Mouse (Mus musculus) heart, adult 2 months (tissue): ENCODE measurements around the gene Tbc1d22a.

Experiments used
- CTCF ChIP-seq: fragments of 200-600 bp; IDR thresholded peaks from 2 replicates; pipeline ENCODE4 v1.8.1; 2022; ENCODE audit warnings: antibody characterized with exemption, mild to moderate bottlenecking, moderate library complexity
- EP300 ChIP-seq: fragments of 200-500 bp; IDR thresholded peaks from 2 replicates; pipeline ENCODE4 v1.6.1; 2011; ENCODE audit warnings: low read depth, low read length, control low read depth; ENCODE audit not compliant: insufficient read depth
- POLR2A ChIP-seq: fragments of 200-500 bp; IDR thresholded peaks from 2 replicates; pipeline ENCODE4 v1.6.1; 2011; ENCODE audit warnings: mild to moderate bottlenecking, low read depth, low read length, control low read depth; ENCODE audit not compliant: insufficient read depth

GRCm38 (mm10) chr15:86164718-86165345 lies 49.4 kb upstream of the Tbc1d22a start:
- no peak for TF ChIP-seq POLR2A
- no peak for TF ChIP-seq CTCF
- TF ChIP-seq EP300: no peak
